Mouse (Mus musculus) left cerebral cortex, adult 2 months (tissue): Measurements from ENCODE around the gene Rbm4b. TPM values are rescaled to one million over a fixed set of nuclear protein-coding genes. Genes with fewer than 3 reads are reported as not detected.

Experiments used
- DNase-seq, 2 experiments: peaks; one replicate each; pipeline ENCODE4 v3.0.0; 2021 to 2022; ENCODE audit warnings: low spot score in 2 of 2, mixed read lengths in 1 of 2; ENCODE audit errors: extremely low spot score in 1 of 2
- H3K27ac ChIP-seq: fragments of 200-600 bp; 2 replicates; pipeline ENCODE4 v1.8.1; 2022
- H3K4me3 ChIP-seq: fragments of 200-600 bp; 2 replicates; pipeline ENCODE4 v1.8.1; 2022
- CTCF ChIP-seq: fragments of 200-600 bp; IDR thresholded peaks from 2 replicates; pipeline ENCODE4 v1.8.1; 2022; ENCODE audit warnings: antibody characterized with exemption, mild to moderate bottlenecking, moderate library complexity
- intact Hi-C: fragments of 180-260 bp; cut with DNase I; formaldehyde crosslinking; loops from one replicate; pipeline ENCODE4 v1.15.1; 2025
- total RNA-seq, 2 experiments: library from RNA; stranded (reverse); gene quantifications; 2 replicates each; pipeline ENCODE4 v1.2.3; 2021

Gene Rbm4b
- total RNA-seq, 2 experiments from 2014 or later = 16.3 to 18.2 TPM

GRCm38 (mm10) chr19:4813015-4813414 lies 56.7 kb downstream of the Rbm4b start:
- TF ChIP-seq CTCF = peak; percentile 15
- H3K4me3 ChIP-seq = no peak overlapping the region
- DNase-seq = no peak
- intact Hi-C loops = loop anchor here (5.0 kb wide), 1 partner anchor 56 kb away; the partner anchor contains the start of gene Rbm4b
- no peak overlapping the region for H3K27ac ChIP-seq

Other genes with a start within 250 kb of the Rbm4b start
- gene Pcx, start 246.0 kb upstream of the Rbm4b start, total RNA-seq = 10 to 100 TPM; 63.2 to 72.1 TPM
- 10 to 100 TPM; 41.2 to 44.9 TPM for gene Lrfn4, start 140.8 kb upstream of the Rbm4b start, total RNA-seq
- 10 to 100 TPM; 26.4 to 30.6 TPM for gene Rce1, start 130.9 kb upstream of the Rbm4b start, total RNA-seq
- 1 to 10 TPM; 1.5 to 1.6 TPM for gene Gm960, start 57.8 kb upstream of the Rbm4b start, total RNA-seq
- 100 to 1,000 TPM; 561 to 597 TPM for gene Sptbn2, start 45.3 kb upstream of the Rbm4b start, total RNA-seq
- gene Rbm4, start 37.4 kb downstream of the Rbm4b start, total RNA-seq = 100 to 1,000 TPM in 1 of 2 experiments, 10 to 100 TPM in 1; 93.1 to 112 TPM
- 10 to 100 TPM; 22.0 to 25.5 TPM for gene Gm21992, start 55.1 kb downstream of the Rbm4b start, total RNA-seq
- 10 to 100 TPM; 53.4 to 61.0 TPM for gene Rbm14, start 55.1 kb downstream of the Rbm4b start, total RNA-seq
- 10 to 100 TPM; 29.8 to 30.3 TPM for gene Ccs, start 82.8 kb downstream of the Rbm4b start, total RNA-seq
- gene Ccdc87, start 82.9 kb downstream of the Rbm4b start, total RNA-seq = 1 to 10 TPM; 2.0 to 2.6 TPM
- 100 to 1,000 TPM; 102 to 107 TPM for gene Ctsf, start 98.6 kb downstream of the Rbm4b start, total RNA-seq
- gene Actn3, start 121.4 kb downstream of the Rbm4b start, total RNA-seq = 1 to 10 TPM; 1.4 to 1.5 TPM
- gene Zdhhc24, start 122.2 kb downstream of the Rbm4b start, total RNA-seq = 10 to 100 TPM; 24.7 to 25.9 TPM
- gene Bbs1, start 150.1 kb downstream of the Rbm4b start, total RNA-seq = 10 to 100 TPM; 40.0 to 48.1 TPM
- gene Dpp3, start 171.8 kb downstream of the Rbm4b start, total RNA-seq = 10 to 100 TPM; 39.5 to 45.9 TPM
- gene Peli3, start 186.6 kb downstream of the Rbm4b start, total RNA-seq = 10 to 100 TPM; 27.9 to 31.8 TPM
- 10 to 100 TPM; 52.7 to 55.3 TPM for gene Mrpl11, start 205.7 kb downstream of the Rbm4b start, total RNA-seq
- 10 to 100 TPM; 21.7 to 33.7 TPM for gene Npas4, start 233.8 kb downstream of the Rbm4b start, total RNA-seq